Mouse (Mus musculus) embryonic facial prominence, embryonic 11.5 days (tissue): ENCODE results near the gene Asap3. TPM values are rescaled to one million over a fixed set of nuclear protein-coding genes. Genes with fewer than 3 reads are reported as not detected.

Source experiments
- ATAC-seq: fragments of 200-750 bp; cut with Nextera tagmentation; replicated peaks from 2 replicates; pipeline ENCODE4 v1.8.0; 2017; ENCODE audit warnings: low read depth; ENCODE audit not compliant: insufficient number of reproducible peaks, low FRiP score, low TSS enrichment
- DNase-seq: peaks from one replicate; pipeline ENCODE4 v3.0.0-alpha.2; 2015; ENCODE audit warnings: low spot score
- H3K27ac ChIP-seq: fragments of 300-500 bp; sonication (generic); replicated peaks from 2 replicates; pipeline ENCODE4 v1.5.1; 2014; ENCODE audit warnings: mild to moderate bottlenecking, low read depth, low read length, control low read depth
- H3K27me3 ChIP-seq: fragments of 300-500 bp; sonication (generic); 2 replicates; pipeline ENCODE4 v1.6.1; 2014; ENCODE audit warnings: mild to moderate bottlenecking, low read length, moderate library complexity, mixed read lengths; ENCODE audit not compliant: control insufficient read depth, insufficient read depth
- H3K36me3 ChIP-seq: fragments of 300-500 bp; sonication (generic); replicated peaks from 2 replicates; pipeline ENCODE4 v1.6.1; 2014; ENCODE audit warnings: low read depth, mild to moderate bottlenecking, low read length, moderate library complexity, mixed read lengths; ENCODE audit not compliant: control insufficient read depth, insufficient read depth
- H3K4me1 ChIP-seq: fragments of 300-500 bp; sonication (generic); 2 replicates; pipeline ENCODE4 v1.6.1; 2014; ENCODE audit warnings: low read length, mixed read lengths; ENCODE audit not compliant: control insufficient read depth, insufficient read depth
- H3K4me2 ChIP-seq: fragments of 300-500 bp; sonication (generic); 2 replicates; pipeline ENCODE4 v1.6.1; 2014; ENCODE audit warnings: low read depth, mild to moderate bottlenecking, control low read depth, low read length, moderate library complexity
- H3K4me3 ChIP-seq: fragments of 300-500 bp; sonication (generic); 2 replicates; pipeline ENCODE4 v1.5.1; 2014; ENCODE audit warnings: low read depth, low read length, control low read depth
- H3K9ac ChIP-seq: fragments of 300-500 bp; sonication (generic); replicated peaks from 2 replicates; pipeline ENCODE4 v1.6.1; 2014; ENCODE audit warnings: mild to moderate bottlenecking, control low read depth, low read length
- H3K9me3 ChIP-seq: fragments of 300-500 bp; sonication (generic); replicated peaks from 2 replicates; pipeline ENCODE4 v1.6.1; 2016; ENCODE audit warnings: mild to moderate bottlenecking, low read length, inconsistent platforms, mixed read lengths; ENCODE audit not compliant: control insufficient read depth
- WGBS: fragments of 180-500 bp; shearing (Covaris S2); extraction: QIAGEN DNeasy Blood & Tissue Kit; methylation state at CpG from one replicate; pipeline ENCODE4 v1.1.7; 2014; 5-methylcytosine and 5-hydroxymethylcytosine counted together
- polyA plus RNA-seq: library from polyadenylated mRNA; unstranded; fragments of >200 nt; fragmentation: Nextera tagmentation; extraction: Ambion mirVana; gene quantifications from 2 replicates; pipeline ENCODE4 v1.2.1, GENCODE M21; 2014

Gene Asap3
- polyA plus RNA-seq, 1 experiment from 2014 or later: 2.9 TPM

DNA sequence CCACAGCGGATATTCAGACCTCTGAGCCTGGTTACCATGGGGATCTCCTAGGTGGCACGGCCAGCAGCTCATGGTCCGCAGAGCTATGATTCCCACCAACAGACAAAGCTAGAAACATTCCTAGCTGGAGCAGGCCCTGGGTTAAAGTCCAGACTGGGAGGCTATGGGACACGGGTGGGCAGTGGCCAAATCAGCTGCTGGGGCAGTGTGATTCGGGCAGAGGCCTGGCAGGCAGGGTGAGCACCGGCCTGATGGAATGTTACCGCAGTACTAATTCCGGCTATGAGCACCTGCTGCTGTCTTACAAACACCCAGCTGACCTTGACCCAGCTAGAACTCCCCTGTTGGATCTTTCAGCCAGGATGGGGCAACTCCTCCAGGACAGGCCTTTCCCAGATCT is 64.5 kb downstream of the Asap3 start:
- H3K4me3 ChIP-seq: no peak overlapping the region
- H3K36me3 ChIP-seq: no peaks in the 10 kb centered on the region
- no peak for DNase-seq
- no peaks in the 10 kb centered on the region for H3K27me3 ChIP-seq
- ATAC-seq: 0 out of 2 replicates have a peak, but pooled peaks have one; percentile 37
- no peaks in the 10 kb centered on the region for H3K4me1 ChIP-seq
- H3K27ac ChIP-seq: no peak overlapping the region
- H3K9me3 ChIP-seq: no peaks in the 10 kb centered on the region; the same call in 1 of the 2 replicates
- no peak overlapping the region for H3K9ac ChIP-seq
- WGBS: 85% methylated on average over 8 of the region's 8 CpGs
- no peak overlapping the region for H3K4me2 ChIP-seq

- no peak overlapping the region for H3K4me3 ChIP-seq
- H3K4me2 ChIP-seq: no peak overlapping the region
- no peaks in the 10 kb centered on the region for H3K36me3 ChIP-seq
- no peak overlapping the region for H3K27ac ChIP-seq
- DNase-seq: no peak
- H3K4me1 ChIP-seq: no peaks in the 10 kb centered on the region
- WGBS: 81% methylated on average over 8 of the region's 8 CpGs
- H3K9ac ChIP-seq: no peak overlapping the region
- ATAC-seq: no peak
- H3K27me3 ChIP-seq: no peaks in the 10 kb centered on the region
- H3K9me3 ChIP-seq: no peaks in the 10 kb centered on the region
Observed at GRCm38 (mm10) chr4:136281097-136281496, 74.9 kb downstream of the Asap3 start.

DNA sequence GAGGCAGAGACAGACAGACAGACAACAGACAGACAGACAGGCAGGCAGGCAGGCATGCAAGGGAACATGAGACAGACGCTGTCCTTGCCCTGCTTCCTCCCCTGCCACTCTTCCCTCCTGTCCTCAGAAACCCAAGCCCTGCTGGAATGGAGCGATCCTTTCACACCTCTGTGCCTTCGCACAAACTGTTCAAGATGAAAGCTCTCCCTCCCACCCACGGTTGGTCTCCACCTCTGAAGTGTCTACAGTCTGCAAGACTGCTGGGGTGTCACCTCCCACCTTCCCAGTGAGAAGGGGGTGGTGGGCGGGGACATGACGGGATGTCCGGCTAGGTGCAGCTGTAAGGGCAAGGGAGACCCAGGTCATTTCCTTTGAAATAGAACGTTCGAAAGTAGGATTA is 75.4 kb downstream of the Asap3 start:
- no peak for DNase-seq
- H3K36me3 ChIP-seq: no peaks in the 10 kb centered on the region
- H3K27ac ChIP-seq: no peak overlapping the region
- no peak for ATAC-seq
- no peaks in the 10 kb centered on the region for H3K27me3 ChIP-seq
- H3K9ac ChIP-seq: no peak overlapping the region
- 54% methylated on average over 9 of the region's 9 CpGs for WGBS
- no peak overlapping the region for H3K4me3 ChIP-seq
- no peak overlapping the region for H3K4me2 ChIP-seq
- H3K4me1 ChIP-seq: no peaks in the 10 kb centered on the region
- no peaks in the 10 kb centered on the region for H3K9me3 ChIP-seq

- H3K27me3 ChIP-seq: no peaks in the 10 kb centered on the region
- H3K9ac ChIP-seq: peak overlapping the region; percentile 46; the same call in 1 of the 2 replicates
- H3K4me1 ChIP-seq: no peaks in the 10 kb centered on the region
- H3K36me3 ChIP-seq: no peaks in the 10 kb centered on the region
- 28% methylated on average over 10 of the region's 10 CpGs for WGBS
- H3K4me3 ChIP-seq: no peak overlapping the region
- ATAC-seq: no peak
- no peak overlapping the region for H3K4me2 ChIP-seq
- no peaks in the 10 kb centered on the region for H3K9me3 ChIP-seq
- H3K27ac ChIP-seq: peak overlapping the region; percentile 35
- DNase-seq: peak; percentile 39
Observed at GRCm38 (mm10) chr4:136282621-136283480, 76.7 kb downstream of the Asap3 start.

DNA sequence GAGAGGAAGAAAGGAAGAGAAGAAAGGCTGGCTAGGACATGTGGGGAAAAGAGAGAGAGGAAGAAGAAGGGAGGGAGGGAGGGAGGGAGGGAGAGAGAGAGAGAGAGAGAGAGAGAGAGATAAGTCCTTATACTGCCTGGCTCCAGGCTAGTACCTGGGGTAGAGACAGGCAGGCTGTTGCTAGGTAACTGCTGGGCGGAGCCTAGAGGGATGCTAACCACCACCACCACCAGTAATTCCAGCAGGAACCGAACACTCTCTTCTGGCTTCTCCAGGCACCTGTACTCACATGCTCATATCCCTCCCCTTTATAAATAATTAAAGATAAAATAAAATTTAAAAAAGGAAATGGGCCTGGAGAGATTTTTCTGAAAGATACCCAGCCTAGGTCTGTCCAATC is 77.6 kb downstream of the Asap3 start:
- 36% methylated on average over 2 of the region's 2 CpGs for WGBS
- ATAC-seq: no peak

DNA sequence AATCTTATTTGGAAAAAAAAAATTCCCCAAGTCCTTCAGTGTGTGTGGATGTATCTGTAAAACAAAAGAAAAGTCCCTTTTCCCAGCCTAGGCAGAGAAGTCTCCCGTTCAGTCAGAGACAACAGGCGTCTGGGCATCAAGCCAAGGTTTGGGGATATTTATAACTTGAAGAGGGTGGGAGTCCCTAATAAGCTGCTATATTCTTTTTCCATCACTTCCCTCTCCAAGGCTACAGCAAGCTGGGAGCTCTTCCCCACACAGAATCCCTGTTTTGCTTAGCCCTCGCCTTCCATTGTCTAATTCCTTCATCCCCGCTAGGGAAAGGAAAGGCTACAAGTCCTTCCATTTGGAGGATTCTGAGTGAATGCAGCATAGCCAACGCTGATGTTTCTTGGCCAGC is 78.3 kb downstream of the Asap3 start, which contains the start of gene Zfp46:
Zfp46 (plus strand) TSS at position 229 of the 400 bp plus-strand sequence.
- Histone ChIP-seq H3K27me3 (no peaks in the 10 kb centered on the region), H3K4me1 (no peaks in the 10 kb centered on the region), H3K4me3 (peak within 1 kb of the TSS; percentile 51), H3K9ac (peak within 1 kb of the TSS; percentile 73), H3K27ac (peak within 1 kb of the TSS; percentile 43), H3K36me3 (0 out of 2 replicates have a peak, but pooled peaks cover 2% of the 10 kb centered on the region), H3K4me2 (peak within 1 kb of the TSS; percentile 54), H3K9me3 (no peaks in the 10 kb centered on the region)
- peak; percentile 39 for DNase-seq
- 51% methylated on average over 5 of the region's 5 CpGs for WGBS
- no peak for ATAC-seq

More for the DNA sequence above, 77.6 kb downstream of the Asap3 start:
- Histone ChIP-seq H3K9ac (no peak overlapping the region), H3K4me2 (no peak overlapping the region), H3K9me3 (no peaks in the 10 kb centered on the region), H3K36me3 (0 out of 2 replicates have a peak, but pooled peaks cover 2% of the 10 kb centered on the region), H3K4me3 (no peak overlapping the region), H3K27me3 (no peaks in the 10 kb centered on the region), H3K27ac (no peak overlapping the region), H3K4me1 (no peaks in the 10 kb centered on the region)
- no peak for DNase-seq

DNA sequence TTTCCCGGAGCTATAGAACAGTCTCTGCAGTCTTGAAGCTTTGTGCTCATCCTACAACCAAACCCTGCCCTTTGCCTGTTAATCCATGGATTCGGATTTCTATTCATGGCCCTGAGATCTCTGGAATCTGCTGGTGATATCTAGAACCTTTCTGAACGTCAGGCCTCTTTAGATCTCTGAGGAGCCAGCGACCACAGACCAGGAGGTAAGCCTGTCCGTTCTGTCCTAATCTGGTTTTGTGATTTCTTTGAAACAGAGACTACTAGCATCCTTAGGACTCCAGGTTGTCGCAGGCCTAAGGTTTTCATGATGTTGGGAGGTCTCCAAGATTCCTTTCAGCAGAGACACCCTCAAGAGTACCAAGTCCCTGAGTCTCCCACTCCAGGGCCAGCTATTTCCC is 78.7 kb downstream of the Asap3 start:
- no peaks in the 10 kb centered on the region for H3K4me1 ChIP-seq
- no peak for ATAC-seq

DNA sequence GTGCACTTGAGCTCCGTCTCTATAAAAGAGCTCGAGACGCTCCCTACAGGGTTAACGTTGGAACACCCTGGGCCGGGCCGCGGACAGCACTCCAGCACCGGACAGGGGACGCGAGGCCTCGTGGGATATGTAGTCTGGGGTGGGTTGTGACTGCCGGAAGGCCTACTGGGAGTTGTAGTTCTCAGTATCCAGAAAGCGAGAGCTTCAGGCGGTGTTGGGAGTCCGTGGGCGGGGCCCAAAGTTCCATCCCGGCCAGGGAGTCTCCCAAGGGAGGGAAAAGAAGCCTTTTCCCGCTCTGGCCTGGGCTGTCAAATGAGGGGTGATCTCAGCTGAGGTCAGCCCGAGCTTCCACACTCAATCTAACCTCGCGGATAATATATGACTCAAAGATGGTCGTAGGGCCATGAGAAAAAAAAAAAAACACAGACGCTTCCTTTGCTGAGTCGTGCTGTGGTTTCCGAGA is 79.2 kb downstream of the Asap3 start:
- peaks cover 6% of the 10 kb centered on the region for H3K27me3 ChIP-seq
- ATAC-seq: peak; percentile 96
- H3K4me3 ChIP-seq: peak overlapping the region; percentile 51
- DNase-seq: peak; percentile 97
- no peaks in the 10 kb centered on the region for H3K9me3 ChIP-seq
- WGBS: under 1% methylated on average over 25 of the region's 25 CpGs
- peak overlapping the region; percentile 73 for H3K9ac ChIP-seq
- H3K4me2 ChIP-seq: peak overlapping the region; percentile 54
- peaks cover 6% of the 10 kb centered on the region for H3K36me3 ChIP-seq
- H3K27ac ChIP-seq: peak overlapping the region; percentile 43
- no peaks in the 10 kb centered on the region; the same call in 1 of the 2 replicates for H3K4me1 ChIP-seq

More for the DNA sequence above, 78.7 kb downstream of the Asap3 start:
- DNase-seq: no peak
- Histone ChIP-seq H3K9me3 (no peaks in the 10 kb centered on the region), H3K9ac (peak overlapping the region; percentile 73), H3K4me2 (peak overlapping the region; percentile 54), H3K27ac (no peak overlapping the region), H3K27me3 (peaks cover 3% of the 10 kb centered on the region), H3K4me3 (peak overlapping the region; percentile 51), H3K36me3 (0 out of 2 replicates have a peak, but pooled peaks cover 2% of the 10 kb centered on the region)
- 44% methylated on average over 6 of the region's 6 CpGs for WGBS
